Mouse (Mus musculus) retina, adult 2 months (tissue): ENCODE data around the gene Dnajc12.
"Not testable (repeated sequence)": the region's sequence is repeated elsewhere in the genome, so short reads cannot be mapped to it uniquely, and the experiment has no call there.

Experiments used
- DNase-seq: peaks from one replicate; pipeline ENCODE4 v3.0.0-alpha.2; 2012; ENCODE audit warnings: low read depth, low spot score

Gene Dnajc12

DNA sequence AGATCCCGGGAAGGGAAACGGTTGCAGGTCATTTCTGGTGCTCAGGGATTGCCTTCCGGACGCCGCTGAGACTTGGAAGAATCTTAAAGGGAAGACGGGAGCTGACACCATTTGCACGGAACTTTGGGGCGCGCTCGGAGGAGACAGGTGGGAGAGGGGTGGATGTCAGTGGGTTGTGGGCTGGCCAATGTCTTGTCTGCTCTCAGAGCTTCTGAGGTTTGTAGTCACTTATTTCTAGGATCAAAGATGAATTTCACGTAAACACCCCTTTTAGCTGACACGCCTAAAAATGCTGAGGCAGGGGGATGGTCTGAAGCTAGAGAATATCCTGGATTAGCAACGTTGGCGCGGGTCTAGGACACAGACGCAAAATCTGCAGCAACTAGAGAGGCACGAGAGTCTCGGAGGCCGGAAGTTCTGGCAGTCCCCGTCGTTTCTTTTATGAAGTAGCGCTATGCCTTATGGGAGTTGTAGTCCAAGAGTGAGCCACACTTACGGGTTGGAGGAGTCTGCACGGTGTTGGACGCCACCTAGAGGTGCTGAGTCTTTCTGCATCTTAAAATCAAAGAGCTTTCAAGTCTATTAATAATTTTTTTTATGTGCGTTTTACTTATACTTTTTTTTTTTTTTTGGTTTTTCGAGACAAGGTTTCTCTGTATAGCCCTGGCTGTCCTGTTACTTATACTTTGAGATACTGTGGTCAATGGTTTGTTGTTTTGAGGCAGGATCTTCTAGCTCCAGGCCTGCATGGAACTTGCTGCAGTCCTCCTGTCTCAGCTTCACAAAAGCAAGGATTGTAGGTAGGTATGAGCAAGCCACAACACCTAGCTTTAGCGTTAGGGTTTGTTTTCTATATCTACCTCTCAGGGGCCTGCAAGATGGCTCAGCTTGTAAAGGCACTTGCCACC is at the start of gene Dnajc12:
Gene Dnajc12, plus strand, starts transcription at position 72 of the 908 bp plus-strand sequence.
- peak; percentile 96 for DNase-seq

DNA sequence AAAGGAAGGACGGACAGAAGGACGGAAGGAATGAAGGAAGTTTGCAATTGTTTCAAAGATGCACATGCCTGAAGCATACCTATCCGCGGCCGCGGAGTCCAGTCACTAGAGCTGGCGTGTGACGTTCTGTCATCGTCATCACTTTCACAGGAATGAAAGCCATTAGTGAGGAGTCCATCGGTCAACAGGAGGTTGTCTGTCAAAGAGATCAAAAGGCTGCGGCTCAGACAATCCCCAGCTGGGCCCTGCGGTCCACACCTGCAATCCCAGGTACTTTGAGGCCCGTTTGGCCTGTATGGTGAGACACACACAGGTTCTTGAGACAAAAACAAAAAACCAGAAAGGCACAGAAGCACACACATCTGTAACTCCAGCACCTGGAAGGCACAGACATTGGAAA is 45.3 kb upstream of the Dnajc12 start:
- no peak for DNase-seq

DNA sequence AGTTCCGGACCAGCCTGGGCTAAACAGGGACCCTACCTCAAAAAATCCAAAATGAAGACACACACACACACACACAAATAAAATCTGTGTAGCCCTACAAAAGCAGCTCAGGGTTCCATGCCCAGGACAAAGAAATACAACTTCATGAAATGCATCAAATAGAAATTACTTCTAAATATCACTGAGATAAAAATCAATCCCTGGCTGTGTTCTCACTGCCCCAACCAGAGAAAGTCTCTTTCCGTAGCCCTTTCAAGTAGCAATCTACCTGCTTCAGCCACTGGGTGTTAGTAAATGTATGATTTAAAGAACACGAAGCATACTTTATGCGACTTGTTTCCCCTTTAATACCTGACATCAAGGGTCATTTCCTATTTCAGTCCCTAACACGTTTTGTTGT is 44.9 kb upstream of the Dnajc12 start:
- DNase-seq, result no peak

DNA sequence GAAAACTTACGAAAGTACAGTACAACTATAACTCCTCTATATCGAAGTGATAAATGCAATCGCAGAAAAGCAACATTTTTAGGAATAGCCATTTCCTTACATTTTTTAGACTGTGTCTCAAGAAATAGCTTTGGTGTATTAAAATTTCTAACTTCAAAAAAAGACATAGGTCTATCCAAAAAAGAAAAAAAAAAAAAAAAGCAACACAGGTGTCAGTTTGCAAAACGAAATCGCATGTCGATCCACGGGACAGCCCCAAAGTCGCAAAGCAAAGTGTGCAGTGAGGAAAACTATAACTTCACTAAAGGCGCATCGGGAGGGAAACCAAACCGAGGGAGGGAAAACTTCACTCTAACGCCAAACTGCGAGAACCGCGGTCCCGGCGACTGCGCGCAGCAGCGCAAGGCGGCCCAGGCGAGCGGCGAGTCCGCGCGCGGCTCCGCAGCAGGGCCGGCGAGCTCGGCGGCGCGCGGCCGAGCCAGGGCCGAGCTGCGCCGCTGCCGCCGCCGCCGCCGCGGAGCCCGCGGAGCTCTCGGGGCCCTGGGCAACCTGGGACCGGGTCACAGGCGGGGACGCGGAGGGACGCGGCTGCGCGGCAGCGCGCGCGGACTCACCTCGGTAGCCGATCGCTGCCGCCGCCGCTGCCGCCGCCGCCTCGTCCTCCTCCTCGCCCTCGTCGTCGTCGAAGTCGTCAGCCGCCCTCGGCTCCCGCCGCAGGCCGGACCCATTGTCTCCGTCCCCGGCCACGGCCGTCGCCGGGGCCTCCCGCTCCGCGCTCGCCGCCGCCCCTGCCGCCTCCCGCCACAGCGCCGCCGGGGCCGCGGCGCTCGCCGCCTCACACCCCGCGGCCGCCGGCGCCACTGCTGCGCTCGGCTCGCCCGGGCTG is 44.0 kb upstream of the Dnajc12 start:
- DNase-seq, result no peak

- DNase-seq, result peak; percentile 83
These were observed 43.2 kb upstream of the Dnajc12 start for GRCm38 (mm10) chr10:63338914-63339643.

GRCm38 (mm10) chr10:63341351-63341750 is 40.9 kb upstream of the Dnajc12 start:
- no peak for DNase-seq

- no peak for DNase-seq
These were observed 37.5 kb upstream of the Dnajc12 start for GRCm38 (mm10) chr10:63344751-63345150.

DNA sequence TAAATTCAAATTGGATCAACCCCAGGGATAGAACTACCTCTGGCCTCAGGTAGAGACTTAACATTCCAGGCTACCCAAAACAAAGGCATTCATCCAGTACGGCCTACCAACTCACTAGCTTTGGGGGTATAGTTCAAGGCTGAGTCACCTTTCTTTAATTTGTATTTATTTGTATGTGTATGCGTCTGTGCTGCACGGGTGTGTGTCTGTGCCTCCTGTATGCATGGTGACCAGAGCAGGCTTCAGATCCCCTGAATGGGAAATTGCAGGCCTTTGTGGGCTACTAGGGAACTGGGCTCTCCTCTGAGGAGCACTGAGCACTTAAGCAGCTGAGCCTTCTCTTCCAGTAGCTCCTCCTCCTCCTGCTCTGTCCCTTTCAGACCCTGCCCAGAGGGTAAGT is 34.0 kb upstream of the Dnajc12 start:
- DNase-seq, result no peak

GRCm38 (mm10) chr10:63350666-63351065 is 31.6 kb upstream of the Dnajc12 start:
- no peak for DNase-seq

DNA sequence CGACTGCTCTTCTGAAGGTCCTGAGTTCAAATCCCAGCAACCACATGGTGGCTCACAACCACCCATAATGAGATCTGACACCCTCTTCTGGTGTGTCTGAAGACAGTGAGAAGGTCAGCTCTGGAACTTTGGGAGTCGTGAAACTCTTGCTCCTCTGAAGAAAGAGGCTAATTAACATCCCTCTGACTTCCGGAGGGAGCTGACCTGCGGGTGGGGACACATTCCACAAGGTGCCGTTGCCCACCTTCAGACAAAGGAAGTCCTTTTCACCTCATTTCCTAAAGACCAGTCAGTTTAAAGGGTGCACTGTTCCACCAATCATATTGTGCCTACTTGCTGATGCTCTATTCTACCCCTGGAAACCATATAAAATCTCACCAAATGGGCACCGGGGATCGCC is 31.1 kb upstream of the Dnajc12 start:
- not testable (repeated sequence) for DNase-seq

DNA sequence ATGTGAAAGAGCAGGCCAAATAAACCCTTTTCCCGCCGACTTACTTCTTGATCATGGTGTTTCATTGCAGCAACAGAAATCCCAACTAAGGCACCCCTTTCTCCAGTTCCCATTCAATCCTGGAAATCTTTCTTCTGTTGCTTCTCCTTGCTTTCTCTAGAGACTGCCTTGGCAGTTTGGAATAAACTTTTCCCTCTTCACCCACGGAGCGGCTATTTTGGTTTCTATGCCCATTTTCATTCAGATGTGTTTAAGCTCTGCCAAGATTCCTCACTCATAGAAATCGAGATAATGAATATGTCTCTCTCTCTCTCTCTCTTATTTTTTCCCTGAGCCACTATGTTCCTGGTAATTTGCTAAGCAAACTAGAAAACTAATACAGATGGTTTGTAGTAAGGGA is 30.1 kb upstream of the Dnajc12 start:
- DNase-seq, result no peak

DNA sequence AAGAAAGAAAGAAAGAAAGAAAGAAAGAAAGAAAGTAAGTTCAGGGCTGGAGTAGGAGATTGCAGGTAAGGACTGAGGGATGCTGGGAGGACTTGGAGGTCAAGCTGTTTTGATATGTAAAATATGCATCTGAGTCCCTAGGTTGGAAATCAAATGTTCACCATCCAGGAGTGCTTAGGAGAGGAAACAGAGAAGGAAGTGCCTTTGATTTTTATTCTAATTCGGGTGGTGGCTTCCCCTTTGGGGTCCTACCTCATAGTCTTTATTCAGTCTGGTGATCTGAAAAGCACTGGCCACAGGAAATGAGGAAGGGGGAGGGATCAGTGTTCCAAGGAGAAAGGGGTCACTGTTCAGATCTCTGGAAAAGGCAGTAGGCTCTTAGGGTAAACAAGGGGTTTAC is 21.7 kb upstream of the Dnajc12 start:
- DNase-seq, result no peak

DNA sequence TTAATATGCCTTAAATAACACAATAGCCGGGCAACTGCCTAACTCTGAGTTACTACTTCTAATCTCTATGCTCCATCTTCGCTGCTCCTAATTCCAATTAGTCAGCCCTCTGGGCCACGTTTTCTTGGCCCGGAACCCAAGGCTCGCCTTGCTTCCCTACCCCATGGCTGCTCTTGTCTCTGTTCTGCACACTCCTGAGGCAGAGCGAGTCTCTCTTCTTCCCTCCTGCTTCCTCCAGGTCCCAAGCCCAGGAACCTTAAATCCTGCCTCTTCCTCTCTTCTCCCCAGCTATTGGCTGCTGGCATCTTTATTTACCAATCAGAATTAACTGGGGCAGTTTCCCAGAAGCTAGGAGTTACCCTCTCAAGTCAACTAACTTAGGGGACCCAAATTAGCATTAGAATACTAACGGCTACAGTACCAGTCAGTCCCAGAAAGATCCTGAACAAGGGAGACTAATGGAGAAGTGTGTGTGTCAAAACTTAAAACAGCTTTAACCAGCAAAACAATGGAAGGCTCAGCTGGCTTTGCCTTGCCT is 16.3 kb upstream of the Dnajc12 start:
- DNase-seq, result no peak

DNA sequence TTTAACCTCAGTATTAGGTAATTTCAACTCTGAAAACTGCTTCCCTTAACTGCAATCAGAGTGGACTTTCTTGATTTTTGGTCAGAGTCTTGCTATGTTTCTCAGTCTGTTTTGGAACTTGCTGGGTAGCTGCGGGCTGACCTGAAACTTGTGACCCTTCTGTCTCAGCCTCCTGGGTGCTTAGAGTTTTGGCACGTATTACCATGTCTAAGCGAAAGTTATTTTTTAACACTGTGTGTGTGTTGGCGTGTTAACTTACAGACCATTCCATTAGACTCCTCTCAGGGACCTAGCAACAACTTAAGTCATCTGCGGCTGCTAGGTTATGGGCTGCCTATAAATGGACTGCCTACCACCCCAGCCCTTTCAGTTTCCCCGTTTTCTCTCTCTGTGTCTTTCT is 14.9 kb upstream of the Dnajc12 start:
- DNase-seq, result no peak

- no peak for DNase-seq
These were observed 14.2 kb upstream of the Dnajc12 start for GRCm38 (mm10) chr10:63368041-63368440.

DNA sequence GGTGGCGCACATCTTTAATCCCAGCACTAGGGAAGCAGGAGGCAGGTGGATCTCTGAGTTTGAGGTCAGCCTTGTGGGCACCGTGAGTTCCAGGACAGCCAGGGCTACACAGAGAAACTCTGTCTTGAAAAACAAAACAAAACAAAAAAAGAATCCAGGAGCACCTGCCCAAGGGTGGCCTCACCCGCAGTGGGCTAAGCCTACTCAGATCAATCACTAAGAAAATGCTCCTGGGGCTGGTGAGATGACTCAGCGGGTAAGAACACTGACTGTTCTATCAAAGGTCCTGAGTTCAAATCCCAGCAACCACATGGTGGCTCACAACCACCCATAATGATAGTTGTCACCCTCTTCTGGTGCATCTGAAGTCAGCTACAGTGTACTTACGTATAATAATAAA is 5.9 kb upstream of the Dnajc12 start:
- DNase-seq, result no peak

DNA sequence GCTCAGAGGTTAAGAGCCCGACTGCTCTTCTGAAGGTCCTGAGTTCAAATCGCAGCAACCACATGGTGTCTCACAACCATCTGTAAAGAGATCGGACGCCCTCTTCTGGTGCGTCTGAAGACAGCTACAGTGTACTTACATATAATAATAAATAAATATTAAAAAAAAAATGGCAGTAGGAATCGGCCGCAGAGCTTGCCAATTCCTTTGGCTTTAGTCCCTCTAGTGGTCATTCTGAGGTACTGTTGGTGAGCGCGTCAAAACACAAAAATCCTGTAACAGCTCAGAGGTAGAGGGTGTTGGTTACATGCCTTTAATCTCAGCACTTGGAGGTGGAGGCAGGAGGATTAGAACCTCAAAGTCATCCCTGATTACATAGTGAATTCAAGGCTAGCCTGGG is 4.8 kb upstream of the Dnajc12 start:
- peak; percentile 53 for DNase-seq

DNA sequence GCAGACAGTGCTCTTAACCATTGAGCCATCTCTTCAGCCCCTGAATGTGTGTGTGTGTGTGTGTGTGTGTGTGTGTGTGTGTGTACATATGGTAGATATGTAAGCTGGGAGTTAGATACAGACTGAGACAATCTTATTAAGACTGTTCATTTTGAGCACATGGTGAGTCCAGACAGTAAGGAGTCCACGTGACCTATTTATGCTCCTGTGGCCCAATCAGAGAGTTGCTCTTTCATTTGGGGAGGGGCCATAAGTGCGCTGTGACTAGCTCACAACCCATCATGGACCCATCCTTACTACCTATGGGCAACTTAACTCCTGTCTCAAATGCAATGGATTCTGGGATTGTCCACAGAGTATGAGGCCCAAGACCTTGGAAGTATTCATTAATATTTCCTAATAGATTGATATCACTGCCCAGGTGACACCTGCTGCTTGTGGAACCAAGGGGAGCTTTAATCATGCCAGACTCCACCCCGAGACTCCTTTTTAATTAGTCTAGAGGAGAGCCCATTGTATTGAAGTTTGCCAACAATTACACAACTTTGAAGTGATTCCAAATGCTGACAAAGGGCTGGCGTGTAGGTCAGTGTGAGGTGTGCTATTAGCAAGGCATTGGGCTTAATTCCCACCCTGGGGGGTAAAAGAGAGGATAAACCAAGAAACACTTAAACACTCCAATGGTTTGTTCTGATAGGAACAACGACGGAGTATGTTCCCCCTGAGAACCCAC is 3.1 kb upstream of the Dnajc12 start:
- DNase-seq, result no peak

DNA sequence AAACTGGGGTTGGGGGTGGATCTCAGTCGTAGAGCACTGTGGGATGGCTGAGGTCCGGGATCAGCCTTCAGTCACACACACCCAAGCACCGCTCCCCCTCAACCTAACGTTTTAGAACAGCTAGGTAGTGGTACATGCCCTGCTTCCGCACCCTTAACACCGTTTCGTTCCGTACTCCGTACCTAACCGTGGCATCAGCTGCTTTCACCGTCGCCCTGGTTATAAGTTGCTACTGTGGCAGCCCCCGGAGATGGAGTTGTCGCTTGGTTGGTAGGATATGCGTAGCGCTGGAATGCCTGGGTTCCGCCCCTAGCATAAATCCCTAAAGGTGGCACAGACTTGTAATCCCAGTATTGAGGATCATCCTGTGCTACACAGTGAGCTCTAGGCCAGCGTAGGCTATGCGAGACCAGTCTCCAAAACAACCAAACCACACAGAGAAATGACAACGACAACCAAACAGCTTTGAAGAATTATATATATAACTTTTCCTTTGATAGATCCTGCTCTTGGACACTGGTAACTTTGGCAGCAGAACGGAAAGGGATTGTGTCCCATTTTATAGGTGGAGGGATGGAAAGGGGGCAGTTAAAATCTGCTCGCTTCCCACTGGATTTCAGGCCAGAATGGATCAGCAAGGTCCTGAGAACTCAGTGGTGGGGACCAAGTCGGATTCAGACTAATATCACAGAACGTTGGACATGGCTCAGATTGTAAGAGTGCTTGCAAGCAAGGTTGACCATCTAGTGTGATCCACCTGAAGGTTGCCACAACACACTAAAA is 554 bp upstream of the Dnajc12 start, which contains the start of gene Sirt1:
Gene Sirt1, minus strand, starts transcription at position 207 of the 783 bp plus-strand sequence.
- peak; percentile 45 for DNase-seq

DNA sequence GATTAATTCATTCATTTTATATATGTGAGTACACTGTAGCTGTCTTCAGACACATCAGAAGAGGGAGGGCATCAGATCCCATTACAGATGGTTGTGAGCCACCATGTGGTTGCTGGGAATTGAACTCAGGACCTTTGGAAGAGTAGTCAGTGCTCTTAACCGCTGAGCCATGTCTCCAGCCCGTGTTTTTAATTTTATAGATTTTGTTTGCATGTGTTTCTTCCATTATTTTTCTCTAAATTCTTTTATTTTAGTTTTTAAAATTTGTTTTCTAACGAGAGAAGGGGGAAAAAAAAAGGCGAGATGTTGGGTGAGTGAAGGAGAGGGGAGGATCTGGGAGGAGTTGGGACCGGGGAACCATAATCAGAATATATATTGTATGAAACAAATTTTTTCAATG is 3.7 kb downstream of the Dnajc12 start:
- not testable (repeated sequence) for DNase-seq
